Mouse (Mus musculus) midbrain, embryonic 14.5 days (tissue): ENCODE measurements at regions not wholly inside any gene's neighbourhood (a gene's known extent, or its start where the extent isn't known, plus 50 kb on each side); places are given as distances from the start of the nearest gene placed in this dataset.

Experiments
- ATAC-seq: fragments of 200-750 bp; cut with Nextera tagmentation; 2 replicates; pipeline ENCODE4 v1.8.0; 2017; ENCODE audit warnings: moderate number of reproducible peaks, moderate library complexity; ENCODE audit not compliant: low FRiP score, low TSS enrichment
- DNase-seq: peaks from one replicate; pipeline ENCODE4 v3.0.0-alpha.2; 2015
- H3K27ac ChIP-seq: fragments of 300-500 bp; sonication (generic); replicated peaks from 2 replicates; pipeline ENCODE4 v1.5.1; 2014; ENCODE audit warnings: mild to moderate bottlenecking, low read depth, low read length, moderate library complexity
- H3K27me3 ChIP-seq: fragments of 300-500 bp; sonication (generic); 2 replicates; pipeline ENCODE4 v1.6.1; 2014; ENCODE audit warnings: low read length, control low read depth, mixed read lengths; ENCODE audit not compliant: control insufficient read depth, insufficient read depth
- H3K36me3 ChIP-seq: fragments of 300-500 bp; sonication (generic); 2 replicates; pipeline ENCODE4 v1.6.1; 2014; ENCODE audit warnings: low read length, control low read depth; ENCODE audit not compliant: control insufficient read depth, insufficient read depth
- H3K4me1 ChIP-seq: fragments of 300-500 bp; sonication (generic); 2 replicates; pipeline ENCODE4 v1.6.1; 2014; ENCODE audit warnings: mild to moderate bottlenecking, antibody characterized with exemption, low read length, control low read depth; ENCODE audit not compliant: control insufficient read depth, insufficient read depth
- H3K4me2 ChIP-seq: fragments of 300-500 bp; sonication (generic); 2 replicates; pipeline ENCODE4 v1.6.1; 2014; ENCODE audit warnings: mild to moderate bottlenecking, low read length, moderate library complexity
- H3K4me3 ChIP-seq: fragments of 300-500 bp; sonication (generic); replicated peaks from 2 replicates; pipeline ENCODE4 v1.5.1; 2014; ENCODE audit warnings: low read depth, low read length
- H3K9ac ChIP-seq: fragments of 300-500 bp; sonication (generic); replicated peaks from 2 replicates; pipeline ENCODE4 v1.6.1; 2014; ENCODE audit warnings: mild to moderate bottlenecking, low read length, moderate library complexity
- H3K9me3 ChIP-seq: fragments of 300-500 bp; sonication (generic); 2 replicates; pipeline ENCODE4 v1.6.1; 2016; ENCODE audit warnings: low read length, control low read depth, mixed read lengths; ENCODE audit not compliant: control insufficient read depth
- WGBS: fragments of 180-500 bp; shearing (Covaris S2); extraction: QIAGEN DNeasy Blood & Tissue Kit; methylation state at CpG from one replicate; pipeline ENCODE4 v1.1.7; 2014; 5-methylcytosine and 5-hydroxymethylcytosine counted together

GRCm38 (mm10) chr4:106094882-106095556 lies 221.0 kb upstream of the Usp24 start:
- no peak overlapping the region for H3K27ac ChIP-seq
- H3K4me2 ChIP-seq = no peak overlapping the region
- no peak overlapping the region for H3K9ac ChIP-seq
- 83% methylated on average over 11 of the region's 11 CpGs for WGBS
- H3K36me3 ChIP-seq = no peaks in the 10 kb centered on the region
- no peaks in the 10 kb centered on the region for H3K9me3 ChIP-seq
- H3K27me3 ChIP-seq = no peaks in the 10 kb centered on the region
- DNase-seq (no peak), ATAC-seq (no peak)
- H3K4me3 ChIP-seq = no peak overlapping the region
- H3K4me1 ChIP-seq = no peaks in the 10 kb centered on the region

DNA sequence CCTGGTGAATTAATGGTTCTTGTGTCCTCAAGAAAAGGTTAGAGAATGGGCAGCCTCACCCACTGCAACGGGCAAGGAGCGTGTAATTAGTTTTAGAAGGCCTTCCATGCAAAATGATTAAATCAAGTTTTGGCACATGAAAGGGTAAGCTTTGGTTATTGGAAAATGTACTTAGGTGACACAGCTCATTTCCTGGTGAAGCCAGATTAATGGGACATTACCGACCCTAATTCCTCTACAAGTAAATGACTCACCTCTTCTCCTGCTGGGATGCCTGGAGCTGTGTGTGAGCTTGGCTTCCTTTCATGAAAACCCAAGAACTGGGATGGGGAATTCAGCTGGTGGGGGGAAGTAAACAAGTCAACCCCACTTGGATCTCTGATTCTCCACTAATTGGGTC lies 219.9 kb upstream of the Usp24 start:
- H3K36me3 ChIP-seq = no peaks in the 10 kb centered on the region
- ATAC-seq (no peak), DNase-seq (no peak)
- H3K4me1 ChIP-seq = peaks cover 6% of the 10 kb centered on the region
- H3K9ac ChIP-seq = no peak overlapping the region
- H3K27me3 ChIP-seq = no peaks in the 10 kb centered on the region
- no peaks in the 10 kb centered on the region for H3K9me3 ChIP-seq
- WGBS = 73% methylated on average over 3 of the region's 3 CpGs
- H3K4me3 ChIP-seq = no peak overlapping the region
- H3K27ac ChIP-seq = no peak overlapping the region
- no peak overlapping the region for H3K4me2 ChIP-seq

GRCm38 (mm10) chr4:106097846-106098245 lies 218.2 kb upstream of the Usp24 start:
- no peaks in the 10 kb centered on the region for H3K9me3 ChIP-seq
- DNase-seq = no peak
- no peak overlapping the region for H3K4me2 ChIP-seq
- H3K27ac ChIP-seq = no peak overlapping the region
- H3K4me3 ChIP-seq = no peak overlapping the region
- no peak overlapping the region for H3K9ac ChIP-seq
- 93% methylated on average over 1 of the region's 1 CpGs for WGBS
- ATAC-seq = no peak
- H3K4me1 ChIP-seq = peaks cover 17% of the 10 kb centered on the region
- H3K27me3 ChIP-seq = no peaks in the 10 kb centered on the region
- H3K36me3 ChIP-seq = no peaks in the 10 kb centered on the region

DNA sequence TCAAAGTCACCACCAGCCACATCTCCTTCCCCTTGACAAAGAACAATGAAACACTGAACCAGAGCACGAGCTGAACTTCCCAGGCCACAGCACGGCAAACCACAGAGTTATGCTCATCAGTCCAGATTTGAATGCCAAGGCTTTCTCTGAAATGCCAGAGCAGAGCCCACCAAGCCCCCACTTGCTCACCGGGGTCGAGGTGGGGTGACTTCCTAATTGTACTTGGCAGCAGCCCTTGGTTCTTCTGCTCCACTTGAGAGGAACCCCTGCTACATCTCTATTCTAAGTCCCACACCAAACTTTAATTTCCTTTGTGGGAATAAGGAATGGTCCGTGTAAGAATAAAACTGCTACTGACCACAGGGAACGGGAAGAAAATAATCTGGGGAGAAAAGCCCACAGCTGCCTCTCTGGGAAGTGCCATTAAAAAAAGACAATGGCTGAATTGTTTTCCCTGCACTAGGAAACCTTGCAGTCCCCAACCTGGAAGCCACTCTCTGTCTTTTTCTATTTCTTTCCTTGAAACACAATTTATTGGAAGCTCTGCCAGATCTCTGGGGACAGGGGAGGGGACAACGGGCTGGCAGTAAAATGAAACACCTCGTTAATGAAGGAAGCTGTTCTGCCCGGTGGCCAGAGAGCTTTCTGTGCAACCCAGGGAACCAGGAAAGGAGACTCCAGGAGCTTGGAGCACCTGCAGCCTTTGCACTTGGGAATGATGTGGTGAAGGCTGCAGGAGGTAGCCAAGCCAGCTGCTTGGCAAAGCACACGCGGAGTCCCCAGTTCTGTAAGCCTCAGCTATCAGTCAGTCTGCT lies 215.6 kb upstream of the Usp24 start:
- no peaks in the 10 kb centered on the region for H3K36me3 ChIP-seq
- H3K9ac ChIP-seq = no peak overlapping the region
- no peaks in the 10 kb centered on the region for H3K9me3 ChIP-seq
- no peak overlapping the region for H3K4me3 ChIP-seq
- H3K4me1 ChIP-seq = peaks cover 30% of the 10 kb centered on the region
- H3K27ac ChIP-seq = no peak overlapping the region
- ATAC-seq (no peak), DNase-seq (peak; percentile 35)
- no peaks in the 10 kb centered on the region for H3K27me3 ChIP-seq
- no peak overlapping the region for H3K4me2 ChIP-seq
- 43% methylated on average over 11 of the region's 11 CpGs for WGBS

GRCm38 (mm10) chr4:106101904-106102303 lies 214.1 kb upstream of the Usp24 start:
- Histone ChIP-seq H3K27me3 (no peaks in the 10 kb centered on the region), H3K36me3 (no peaks in the 10 kb centered on the region), H3K4me3 (no peak overlapping the region), H3K4me1 (peaks cover 30% of the 10 kb centered on the region), H3K9ac (no peak overlapping the region), H3K4me2 (peak overlapping the region; percentile 2; the same call in 1 of the 2 replicates), H3K27ac (peak overlapping the region; percentile 47), H3K9me3 (no peaks in the 10 kb centered on the region)
- ATAC-seq (0 out of 2 replicates have a peak, but pooled peaks have one; percentile 6), DNase-seq (peak; percentile 38)
- WGBS = 20% methylated on average over 5 of the region's 5 CpGs

GRCm38 (mm10) chr4:106102451-106102977 lies 213.5 kb upstream of the Usp24 start:
- H3K9me3 ChIP-seq = no peaks in the 10 kb centered on the region
- no peak overlapping the region for H3K4me3 ChIP-seq
- no peaks in the 10 kb centered on the region for H3K36me3 ChIP-seq
- no peak overlapping the region for H3K9ac ChIP-seq
- peaks cover 30% of the 10 kb centered on the region for H3K4me1 ChIP-seq
- H3K4me2 ChIP-seq = peak overlapping the region; percentile 2; the same call in 1 of the 2 replicates
- peak; percentile 68 for DNase-seq
- no peaks in the 10 kb centered on the region for H3K27me3 ChIP-seq
- ATAC-seq = peak; percentile 56
- H3K27ac ChIP-seq = peak overlapping the region; percentile 47
- 4% methylated on average over 7 of the region's 7 CpGs for WGBS

- Histone ChIP-seq H3K9ac (no peak overlapping the region), H3K27ac (0 out of 2 replicates have a peak overlapping the region, but pooled peaks have one; percentile 32)
- peak; percentile 75 for DNase-seq
Observed at GRCm38 (mm10) chr4:106103750-106104635, 212.0 kb upstream of the Usp24 start.

DNA sequence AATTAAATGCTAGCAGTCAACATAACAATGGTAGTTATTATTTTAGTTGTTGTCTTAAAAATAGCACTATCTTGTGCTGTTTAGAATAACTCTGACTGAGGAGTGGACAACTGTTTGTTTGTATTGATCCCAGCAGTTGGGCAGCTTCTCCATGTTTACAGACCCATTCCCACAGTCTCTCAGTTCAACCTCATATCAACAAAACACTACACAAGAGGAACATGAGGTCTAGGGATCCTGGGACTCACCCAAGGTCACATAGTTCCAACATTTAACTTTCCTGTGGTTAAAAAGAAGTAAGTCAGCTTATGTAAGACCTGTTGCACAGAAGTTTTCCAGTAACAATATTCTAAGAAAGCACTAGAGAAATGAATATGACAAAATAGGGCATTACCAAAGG lies 203.0 kb upstream of the Usp24 start:
- no peaks in the 10 kb centered on the region for H3K27me3 ChIP-seq
- ATAC-seq = no peak
- H3K27ac ChIP-seq = no peak overlapping the region
- no peaks in the 10 kb centered on the region for H3K4me1 ChIP-seq
- no peak overlapping the region for H3K4me2 ChIP-seq
- H3K9ac ChIP-seq = no peak overlapping the region
- no peaks in the 10 kb centered on the region for H3K9me3 ChIP-seq
- DNase-seq = no peak
- H3K36me3 ChIP-seq = no peaks in the 10 kb centered on the region
- no peak overlapping the region for H3K4me3 ChIP-seq

More at GRCm38 (mm10) chr4:106103750-106104635, 212.0 kb upstream of the Usp24 start:
- 54% methylated on average over 11 of the region's 11 CpGs for WGBS
- Histone ChIP-seq H3K4me3 (no peak overlapping the region), H3K4me1 (peaks cover 30% of the 10 kb centered on the region), H3K36me3 (no peaks in the 10 kb centered on the region), H3K4me2 (no peak overlapping the region), H3K27me3 (no peaks in the 10 kb centered on the region), H3K9me3 (no peaks in the 10 kb centered on the region)
- peak; percentile 71 for ATAC-seq
